Mouse (Mus musculus) activated CD4-positive, CD25-positive, alpha-beta regulatory T cell (primary cell): ENCODE results near the gene Pias4. TPM values are rescaled to one million over a fixed set of nuclear protein-coding genes. Genes with fewer than 3 reads are reported as not detected.

ENCODE experiments used
- polyA plus RNA-seq, 2 experiments: library from polyadenylated mRNA; unstranded; fragments of 100-300 nt; shearing (Covaris generic); gene quantifications; one replicate each; pipeline ENCODE4 v1.2.1; 2017

The Pias4 gene
- 10 to 100 TPM; 42.8 to 50.1 TPM for polyA plus RNA-seq

GRCm38 (mm10) chr10:81167200-81168086 is at the start of gene Pias4:
Gene Pias4 (minus strand): TSS chr10:81167923.

GRCm38 (mm10) chr10:81201807-81202758 is 34.4 kb upstream of the Pias4 start, which contains the start of gene Nmrk2:
Gene Nmrk2 (minus strand): TSS chr10:81202051.

GRCm38 (mm10) chr10:81183805-81184204 is 16.1 kb upstream of the Pias4 start, which contains the start of gene 4930442H23Rik:
Gene 4930442H23Rik (minus strand): TSS chr10:81183849.

GRCm38 (mm10) chr10:81182336-81183333 is 14.9 kb upstream of the Pias4 start, which contains the start of gene Dapk3:
Gene Dapk3 (plus strand): TSS chr10:81183005.

GRCm38 (mm10) chr10:81176466-81177271 is 8.9 kb upstream of the Pias4 start, which contains the start of gene Eef2:
Gene Eef2 (plus strand): TSS chr10:81176631.

GRCm38 (mm10) chr10:81134966-81135681 is 32.6 kb downstream of the Pias4 start, which contains the start of gene Zbtb7a:
Gene Zbtb7a (plus strand): TSS chr10:81135220.

GRCm38 (mm10) chr10:81105565-81106112 is 62.1 kb downstream of the Pias4 start, which contains the start of gene Map2k2:
Gene Map2k2 (plus strand): TSS chr10:81105915.

Other genes with a start within 250 kb of the Pias4 start
- 10 to 100 TPM in 1 of 2 experiments, 1 to 10 TPM in 1; 7.6 to 12.9 TPM for gene Lmnb2, start 249.7 kb downstream of the Pias4 start, polyA plus RNA-seq
- 10 to 100 TPM; 40.6 to 80.6 TPM for gene Gadd45b, start 237.8 kb downstream of the Pias4 start, polyA plus RNA-seq
- gene Gng7, start 153.0 kb downstream of the Pias4 start, polyA plus RNA-seq: under 1 TPM in 1 of 2 experiments, not detected in 1; 0.28 TPM
- gene Diras1, start 142.3 kb downstream of the Pias4 start, polyA plus RNA-seq: under 1 TPM in 1 of 2 experiments, not detected in 1; 0.54 TPM
- gene Slc39a3, start 130.5 kb downstream of the Pias4 start, polyA plus RNA-seq: 10 to 100 TPM; 13.9 to 14.7 TPM
- gene Sgta, start 107.7 kb downstream of the Pias4 start, polyA plus RNA-seq: 10 to 100 TPM; 79.3 to 94.4 TPM
- 1 to 10 TPM; 6.0 to 8.7 TPM for gene Thop1, start 97.9 kb downstream of the Pias4 start, polyA plus RNA-seq
- gene Creb3l3, start 69.0 kb downstream of the Pias4 start, polyA plus RNA-seq: under 1 TPM in 1 of 2 experiments, not detected in 1; 0.22 TPM
- 100 to 1,000 TPM; 162 to 191 TPM for gene Map2k2, start 62.0 kb downstream of the Pias4 start, polyA plus RNA-seq
- gene Zbtb7a, start 32.7 kb downstream of the Pias4 start, polyA plus RNA-seq: 10 to 100 TPM; 69.4 to 76.2 TPM
- gene Eef2, start 8.7 kb upstream of the Pias4 start, polyA plus RNA-seq: 100 to 1,000 TPM; 640 to 647 TPM
- gene Dapk3, start 15.1 kb upstream of the Pias4 start, polyA plus RNA-seq: 100 to 1,000 TPM in 1 of 2 experiments, 10 to 100 TPM in 1; 95.7 to 104 TPM
- gene 4930442H23Rik, start 15.9 kb upstream of the Pias4 start, polyA plus RNA-seq: not detected
- under 1 TPM; 0.19 to 0.47 TPM for gene Nmrk2, start 34.1 kb upstream of the Pias4 start, polyA plus RNA-seq
- gene Atcay, start 62.9 kb upstream of the Pias4 start, polyA plus RNA-seq: 1 to 10 TPM; 5.7 to 5.8 TPM
- gene Zfr2, start 65.2 kb upstream of the Pias4 start, polyA plus RNA-seq: 1 to 10 TPM; 3.9 to 5.0 TPM
- gene Matk, start 85.0 kb upstream of the Pias4 start, polyA plus RNA-seq: 100 to 1,000 TPM in 1 of 2 experiments, 10 to 100 TPM in 1; 63.7 to 239 TPM
- 100 to 1,000 TPM; 153 to 154 TPM for gene Mrpl54, start 99.0 kb upstream of the Pias4 start, polyA plus RNA-seq
- gene Apba3, start 99.0 kb upstream of the Pias4 start, polyA plus RNA-seq: 10 to 100 TPM; 33.8 to 50.0 TPM
- 10 to 100 TPM in 1 of 2 experiments, 1 to 10 TPM in 1; 9.8 to 36.0 TPM for gene Tjp3, start 123.7 kb upstream of the Pias4 start, polyA plus RNA-seq
- 10 to 100 TPM; 67.4 to 88.0 TPM for gene Pip5k1c, start 125.0 kb upstream of the Pias4 start, polyA plus RNA-seq
- gene Cactin, start 153.2 kb upstream of the Pias4 start, polyA plus RNA-seq: 10 to 100 TPM; 44.2 to 64.0 TPM
- 10 to 100 TPM; 48.0 to 67.1 TPM for gene Tbxa2r, start 160.8 kb upstream of the Pias4 start, polyA plus RNA-seq
- under 1 TPM; 0.05 to 0.08 TPM for gene Gipc3, start 175.3 kb upstream of the Pias4 start, polyA plus RNA-seq
- gene Hmg20b, start 182.6 kb upstream of the Pias4 start, polyA plus RNA-seq: 10 to 100 TPM; 44.4 to 50.7 TPM
- gene Mfsd12, start 189.6 kb upstream of the Pias4 start, polyA plus RNA-seq: 1 to 10 TPM; 3.7 to 4.0 TPM
- 1 to 10 TPM in 1 of 2 experiments, under 1 TPM in 1; 0.68 to 1.5 TPM for gene 4930404N11Rik, start 197.9 kb upstream of the Pias4 start, polyA plus RNA-seq
- gene Fzr1, start 210.6 kb upstream of the Pias4 start, polyA plus RNA-seq: 10 to 100 TPM; 69.7 to 78.9 TPM
- 10 to 100 TPM; 35.0 to 35.8 TPM for gene Dohh, start 216.5 kb upstream of the Pias4 start, polyA plus RNA-seq
- 1 to 10 TPM; 2.2 to 4.9 TPM for gene Gm48551, start 216.5 kb upstream of the Pias4 start, polyA plus RNA-seq
- gene Gm48552, start 221.1 kb upstream of the Pias4 start, polyA plus RNA-seq: 1 to 10 TPM; 1.1 to 1.6 TPM
- 10 to 100 TPM in 1 of 2 experiments, 1 to 10 TPM in 1; 6.3 to 12.2 TPM for gene Smim24, start 225.1 kb upstream of the Pias4 start, polyA plus RNA-seq